Mouse (Mus musculus) testis, adult 2 months (tissue): ENCODE measurements around the gene Sema7a. TPM values are rescaled to one million over a fixed set of nuclear protein-coding genes. Genes with fewer than 3 reads are reported as not detected.

Experiments used
- H3K27ac ChIP-seq: fragments of 200-500 bp; 2 replicates; pipeline ENCODE4 v1.5.1; 2012; ENCODE audit warnings: low read depth, low read length; ENCODE audit not compliant: control insufficient read depth, insufficient read depth
- H3K27me3 ChIP-seq: fragments of 200-500 bp; 2 replicates; pipeline ENCODE4 v1.6.1; 2012; ENCODE audit warnings: mild to moderate bottlenecking, low read length, moderate library complexity; ENCODE audit not compliant: control insufficient read depth, insufficient read depth
- H3K36me3 ChIP-seq: fragments of 200-500 bp; 2 replicates; pipeline ENCODE4 v1.6.1; 2012; ENCODE audit warnings: mild to moderate bottlenecking, low read length; ENCODE audit not compliant: control insufficient read depth, insufficient read depth
- H3K4me1 ChIP-seq: fragments of 200-500 bp; 2 replicates; pipeline ENCODE4 v1.6.1; 2012; ENCODE audit warnings: low read length; ENCODE audit not compliant: control insufficient read depth, insufficient read depth
- H3K4me3 ChIP-seq: fragments of 200-500 bp; 2 replicates; pipeline ENCODE4 v1.5.1; 2012; ENCODE audit warnings: low read depth, mild to moderate bottlenecking, low read length, moderate library complexity, mixed read lengths; ENCODE audit not compliant: control insufficient read depth
- CTCF ChIP-seq: fragments of 200-500 bp; IDR thresholded peaks from 2 replicates; pipeline ENCODE4 v1.5.1; 2012; ENCODE audit warnings: low read depth, mild to moderate bottlenecking, inconsistent platforms, low read length, moderate library complexity; ENCODE audit not compliant: control insufficient read depth, insufficient read depth, insufficient replicate concordance
- POLR2A ChIP-seq: fragments of 200-500 bp; IDR thresholded peaks from 2 replicates; pipeline ENCODE4 v1.6.1; 2012; ENCODE audit warnings: low read depth, mild to moderate bottlenecking, inconsistent platforms, low read length, moderate library complexity; ENCODE audit not compliant: control insufficient read depth
- polyA plus RNA-seq: library from polyadenylated mRNA; depleted of rRNA; stranded (reverse); fragments of >200 nt; gene quantifications from 2 replicates; pipeline ENCODE4 v1.2.3, GENCODE M21; 2012

Gene Sema7a
- polyA plus RNA-seq, 1 experiment: 27.9 TPM

DNA sequence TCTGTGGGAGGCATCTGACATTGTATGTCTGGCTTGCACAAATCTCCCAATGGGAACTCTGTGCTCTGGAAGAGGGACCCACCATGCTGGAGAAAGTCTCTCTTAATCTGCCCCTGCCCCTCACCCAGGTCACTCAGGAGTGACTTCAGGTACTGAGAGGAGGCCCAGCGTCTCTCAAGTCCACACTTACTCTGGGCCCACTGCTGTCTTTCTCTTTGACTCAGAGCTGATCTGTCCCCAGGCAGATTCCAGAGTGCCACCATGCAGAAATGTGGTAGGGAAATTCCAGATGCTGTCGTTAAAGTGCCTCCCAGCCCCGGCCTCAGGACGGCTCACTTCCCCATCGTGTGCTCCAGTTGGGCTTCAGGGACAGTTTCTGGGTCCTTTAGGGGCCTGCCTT lies 34.3 kb downstream of the Sema7a start:
- Histone ChIP-seq H3K27ac (no peak overlapping the region), H3K4me1 (no peaks in the 10 kb centered on the region), H3K36me3 (no peaks in the 10 kb centered on the region), H3K27me3 (no peaks in the 10 kb centered on the region), H3K4me3 (no peak overlapping the region)
- TF ChIP-seq CTCF (no peak), POLR2A (no peak)

DNA sequence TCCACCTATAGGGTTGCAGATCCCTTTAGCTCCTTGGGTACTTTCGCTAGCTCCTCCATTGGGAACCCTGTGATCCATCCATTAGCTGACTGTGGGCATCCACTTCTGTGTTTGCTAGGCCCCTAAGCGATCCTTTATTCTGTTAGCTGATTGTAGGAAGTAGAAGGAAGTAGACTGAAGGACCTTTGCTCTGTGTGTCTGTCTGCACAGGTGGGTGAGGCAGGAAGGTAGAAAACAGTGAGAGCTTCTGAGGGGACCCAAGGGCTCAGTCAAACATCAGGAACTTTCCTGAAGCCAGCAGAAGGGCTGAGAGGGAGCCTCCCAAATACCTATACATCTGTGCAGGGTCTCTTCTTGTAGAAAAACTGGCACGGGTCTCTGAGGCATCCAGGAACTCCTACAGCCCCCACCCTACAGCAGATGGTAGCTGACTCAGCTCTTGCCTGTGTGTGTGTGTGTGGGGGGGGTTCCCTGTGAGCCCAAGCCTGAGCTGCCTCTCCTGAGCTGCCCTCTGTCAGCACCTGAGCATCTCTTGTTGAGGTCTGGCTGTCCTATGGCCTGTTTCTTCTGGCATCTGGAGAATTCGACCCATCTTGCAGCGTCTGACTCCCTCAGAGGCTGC lies 35.4 kb downstream of the Sema7a start:
- Histone ChIP-seq H3K27me3 (no peaks in the 10 kb centered on the region), H3K27ac (no peak overlapping the region), H3K4me1 (no peaks in the 10 kb centered on the region), H3K4me3 (no peak overlapping the region), H3K36me3 (no peaks in the 10 kb centered on the region)
- TF ChIP-seq CTCF (no peak), POLR2A (no peak)

DNA sequence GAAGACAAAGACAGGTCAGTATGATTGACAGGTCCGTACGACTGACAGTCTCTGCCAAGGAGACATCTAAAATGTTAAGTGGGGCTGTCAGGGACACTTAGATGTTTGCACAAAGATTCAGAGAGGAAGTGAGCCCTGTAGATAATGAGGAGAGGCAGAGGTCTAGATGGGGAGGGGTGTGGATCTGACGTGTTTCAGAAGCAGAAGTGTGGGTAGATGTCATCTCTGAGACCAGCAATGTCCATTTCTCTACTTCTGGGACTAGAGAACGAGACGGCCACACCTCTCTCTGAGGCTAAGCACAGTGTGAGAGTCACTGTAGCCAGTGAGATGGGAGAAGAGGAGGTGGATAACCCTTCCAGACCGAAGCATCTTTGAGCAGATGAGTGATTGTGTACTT lies 38.1 kb downstream of the Sema7a start:
- Histone ChIP-seq H3K4me1 (no peaks in the 10 kb centered on the region), H3K27me3 (no peaks in the 10 kb centered on the region), H3K27ac (no peak overlapping the region), H3K36me3 (no peaks in the 10 kb centered on the region), H3K4me3 (no peak overlapping the region)
- TF ChIP-seq POLR2A (no peak), CTCF (no peak)

DNA sequence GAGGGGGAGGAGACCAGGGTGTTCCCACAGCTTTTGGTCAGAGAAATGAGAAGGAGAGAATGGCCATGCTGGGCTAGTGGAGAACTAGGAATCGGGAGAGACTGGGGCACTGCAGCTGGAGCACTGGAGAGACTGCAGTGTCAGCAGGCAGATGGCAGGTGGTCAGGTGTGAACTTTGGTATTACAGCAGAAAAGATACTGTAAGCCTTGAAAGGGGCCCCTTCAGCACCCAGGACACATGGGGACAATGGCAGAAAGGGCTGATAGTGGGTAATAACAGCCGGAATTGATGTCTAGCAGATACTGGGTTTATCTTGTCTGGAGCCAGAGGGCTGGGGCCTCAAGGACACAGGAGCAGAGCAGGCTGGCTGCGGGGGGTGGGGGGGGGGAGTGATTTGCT lies 38.9 kb downstream of the Sema7a start:
- Histone ChIP-seq H3K27me3 (no peaks in the 10 kb centered on the region), H3K27ac (no peak overlapping the region), H3K36me3 (no peaks in the 10 kb centered on the region), H3K4me3 (no peak overlapping the region), H3K4me1 (no peaks in the 10 kb centered on the region)
- TF ChIP-seq CTCF (no peak), POLR2A (no peak)

DNA sequence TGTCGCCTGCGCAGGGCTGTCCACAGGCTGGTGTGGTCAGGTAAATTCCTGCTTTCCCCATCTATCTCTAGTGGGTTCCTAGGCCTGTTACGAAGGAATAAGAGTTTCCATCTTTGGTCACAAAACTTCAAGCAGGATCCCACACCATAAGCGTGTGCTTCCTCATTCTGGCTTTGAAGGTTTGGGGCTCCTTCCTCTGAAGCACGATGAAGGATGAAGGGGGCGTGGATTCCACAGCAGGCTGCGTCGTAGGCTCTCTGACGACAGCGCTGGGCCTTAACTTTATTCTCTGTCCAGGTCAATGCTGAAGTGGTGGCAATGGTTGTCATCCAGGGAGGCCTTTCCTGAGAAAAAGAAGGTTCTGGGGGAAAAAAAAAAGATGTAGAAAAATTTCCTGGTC lies 40.7 kb downstream of the Sema7a start:
- H3K4me1 ChIP-seq: no peaks in the 10 kb centered on the region
- no peak overlapping the region for H3K4me3 ChIP-seq
- no peaks in the 10 kb centered on the region for H3K36me3 ChIP-seq
- no peak for TF ChIP-seq CTCF
- H3K27me3 ChIP-seq: no peaks in the 10 kb centered on the region
- H3K27ac ChIP-seq: no peak overlapping the region

DNA sequence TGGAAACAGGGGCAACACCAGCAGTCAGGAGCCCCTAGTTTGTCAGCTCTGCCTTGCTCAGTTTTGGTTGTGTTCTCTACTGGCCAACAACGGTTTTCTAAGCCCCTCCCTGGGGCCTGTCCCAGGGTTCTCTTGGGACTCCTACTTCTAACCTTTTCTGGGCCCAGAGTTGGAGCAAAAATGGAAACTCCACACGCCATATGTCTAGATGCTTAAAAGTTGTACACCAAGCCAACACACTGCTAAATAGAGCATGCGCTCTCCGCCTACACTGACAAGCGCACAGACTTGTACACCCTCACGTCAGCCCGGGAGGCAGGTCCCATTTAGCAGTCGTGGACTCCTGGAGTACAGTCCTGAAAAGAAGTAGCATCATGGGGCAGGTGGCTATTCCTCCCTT lies 45.4 kb downstream of the Sema7a start:
- Histone ChIP-seq H3K36me3 (no peaks in the 10 kb centered on the region), H3K27ac (no peak overlapping the region), H3K27me3 (no peaks in the 10 kb centered on the region), H3K4me3 (no peak overlapping the region), H3K4me1 (no peaks in the 10 kb centered on the region)
- TF ChIP-seq POLR2A (no peak), CTCF (no peak)

DNA sequence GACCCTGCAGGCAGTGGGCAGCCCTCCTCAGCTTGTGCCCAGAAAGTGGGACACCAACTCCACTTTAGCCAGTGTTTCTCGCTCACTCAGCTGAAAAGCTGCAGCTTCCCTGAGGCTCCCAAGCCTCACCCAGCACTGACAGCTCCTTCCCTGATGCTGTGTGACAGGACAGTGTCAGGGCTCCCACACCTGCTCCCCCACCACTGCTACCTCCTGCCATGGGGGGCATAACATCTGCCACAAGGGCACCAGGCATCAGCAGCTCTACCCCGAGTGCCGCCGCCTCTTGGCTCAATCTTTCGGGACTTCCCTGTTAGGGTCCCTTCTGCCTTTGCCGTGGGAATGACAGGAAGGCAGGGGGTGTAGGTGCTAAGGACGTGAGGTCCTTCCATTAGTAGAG lies 46.4 kb downstream of the Sema7a start:
- no peak overlapping the region for H3K4me3 ChIP-seq
- H3K27ac ChIP-seq: no peak overlapping the region
- H3K27me3 ChIP-seq: no peaks in the 10 kb centered on the region
- H3K4me1 ChIP-seq: no peaks in the 10 kb centered on the region
- H3K36me3 ChIP-seq: no peaks in the 10 kb centered on the region
- TF ChIP-seq CTCF: no peak
- no peak for TF ChIP-seq POLR2A

DNA sequence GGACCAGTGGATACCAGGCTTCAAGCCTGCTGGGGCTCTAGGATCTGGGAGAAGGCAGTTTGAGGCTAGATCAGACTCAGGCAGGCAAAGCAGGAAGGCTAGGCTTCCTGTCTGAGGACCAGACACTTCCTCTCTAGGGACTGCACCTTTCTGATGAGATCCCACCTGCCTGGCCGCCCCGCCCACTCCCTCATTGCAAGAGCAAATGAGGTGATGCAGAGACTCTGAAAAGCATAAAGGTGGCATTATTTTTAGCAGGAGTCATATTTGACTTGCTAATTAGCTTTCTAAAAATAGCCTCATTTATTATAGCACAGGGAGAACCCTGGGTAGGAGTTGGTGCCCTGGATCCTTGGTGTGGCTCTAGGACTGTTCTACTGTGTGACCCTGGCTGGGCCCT lies 48.2 kb downstream of the Sema7a start:
- no peak for TF ChIP-seq POLR2A
- no peak for TF ChIP-seq CTCF
- Histone ChIP-seq H3K4me1 (no peaks in the 10 kb centered on the region), H3K27ac (no peak overlapping the region), H3K36me3 (no peaks in the 10 kb centered on the region), H3K27me3 (no peaks in the 10 kb centered on the region), H3K4me3 (no peak overlapping the region)
